In the genomic region with DNA sequence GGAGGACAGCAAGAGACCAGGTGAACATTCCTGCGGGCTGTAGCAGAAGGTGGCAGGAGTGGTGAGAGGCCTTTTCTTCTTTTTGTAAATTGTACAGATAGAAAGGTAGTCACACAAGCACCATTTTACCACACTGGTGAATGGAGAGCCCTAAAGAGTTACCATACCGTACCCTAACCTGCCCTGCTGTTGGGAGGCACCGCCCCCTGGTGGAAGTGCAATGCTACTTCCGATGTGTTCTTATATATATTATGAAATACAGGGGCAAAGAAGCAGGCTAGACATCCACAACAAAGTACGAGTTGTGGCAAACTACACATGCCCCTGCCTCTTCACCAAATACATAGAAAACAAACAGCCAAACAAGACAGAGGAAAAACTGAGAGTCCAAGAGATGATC, we compare ENCODE assay signal across 20 mouse cellular contexts. TPM values are rescaled to one million over a fixed set of nuclear protein-coding genes. Genes with fewer than 3 reads are reported as not detected.
DNase-seq lines count a peak whose midpoint lies in the region; ATAC-seq lines count a peak whose summit lies in the region.
"Had no signal": no experiment of that assay in that cellular context is flagged by ENCODE, and none has a peak within 500 bp of the region (broad histone marks: within the 10 kb centered on the region; RNA-seq: fewer than 3 reads in every experiment).

No protein-coding gene starts in this region.

- DNase-seq in adrenal gland, postnatal 14 days, result peak; percentile 7
- DNase-seq in adrenal gland, adult 8-10 months, result no peak
- DNase-seq in kidney, adult 9 months, result peak; percentile 15
- DNase-seq in 416B (ENCODE audit: low read depth) (peak; percentile 45), NIH3T3 (ENCODE audit: low read depth) (peak; percentile 43)
- no peak for DNase-seq in lung, adult 18-20 months
- DNase-seq: cerebellum, adult 11 months; thymus, postnatal 14 days had no signal

- H3K36me3 ChIP-seq in kidney, embryonic 16.5 days (ENCODE audit: insufficient read depth, low read length), result no peaks in the 10 kb centered on the region

- no peak overlapping the region for H3K9ac ChIP-seq in kidney, embryonic 16.5 days (replicated peaks; ENCODE audit: low read length)

- WGBS in kidney, embryonic 16.5 days, result 59% methylated on average over 5 of the region's 5 CpGs

- no peak overlapping the region for H3K4me3 ChIP-seq in kidney, embryonic 16.5 days (ENCODE audit: low read length)
- H3K4me3 ChIP-seq: megakaryocyte, embryonic 14.5 days had no signal

- H3K4me2 ChIP-seq in kidney, embryonic 16.5 days (replicated peaks; ENCODE audit: low read depth, low read length), result no peak overlapping the region

- ATAC-seq in kidney, embryonic 16.5 days (ENCODE audit: low FRiP score, low TSS enrichment), result no peak
- ATAC-seq in megakaryocyte-erythroid progenitor cell, adult 5-6 weeks (replicated peaks; ENCODE audit: low FRiP score, low TSS enrichment, poor library complexity, severe bottlenecking), result no peak
- ATAC-seq: hindbrain, postnatal 0 days had no signal

- no peak overlapping the region for H3K27ac ChIP-seq in kidney, embryonic 16.5 days (ENCODE audit: low read length)
- H3K27ac ChIP-seq: hindbrain, postnatal 0 days had no signal

- H3K9me3 ChIP-seq in kidney, embryonic 16.5 days (ENCODE audit: low read length), result peaks cover 27% of the 10 kb centered on the region

- no peaks in the 10 kb centered on the region for H3K4me1 ChIP-seq in kidney, embryonic 16.5 days (ENCODE audit: insufficient read depth, low read length)
- H3K4me1 ChIP-seq: megakaryocyte, embryonic 14.5 days had no signal

- H3K27me3 ChIP-seq in kidney, embryonic 16.5 days (ENCODE audit: insufficient read depth, low read length), result no peaks in the 10 kb centered on the region
- H3K27me3 ChIP-seq: megakaryocyte, embryonic 14.5 days had no signal

RNA-seq across cellular contexts. Expression of a gene that starts 19.9 kb away (rescaled TPM):
- not detected in 2 replicates for total RNA-seq in adrenal gland, postnatal 14 days (2021)
- not detected for total RNA-seq in adrenal gland, adult 8-10 months (2022)
- not detected in 2 replicates for polyA plus RNA-seq in kidney, embryonic 16.5 days (2015; fragmentation: Nextera tagmentation; extraction: Ambion mirVana)
- total RNA-seq in megakaryocyte-erythroid progenitor cell, adult 5-6 weeks (2014; fragmentation: Nextera tagmentation), result not detected in 2 replicates
- total RNA-seq in megakaryocyte-erythroid progenitor cell, adult 5-6 weeks (2017), result not detected in 2 replicates
- total RNA-seq: adrenal gland, adult 18-20 months; heart, adult 18-20 months; heart, postnatal 25 days; hindbrain, postnatal 0 days; layer of hippocampus, adult 18-20 months; left cerebral cortex, postnatal 25 days; neutrophil, adult 5-6 weeks had no signal
- polyA plus RNA-seq: embryonic facial prominence, embryonic 11.5 days; hindbrain, postnatal 0 days; liver, embryonic 16.5 days had no signal

Comparison
In these comparisons a context has a peak if more than half of its experiments do, and no peak if none do; other contexts are left out.
1. DNase-seq: peak in adrenal gland, postnatal 14 days (single experiment), kidney, adult 9 months (single experiment), 416B (single experiment) and NIH3T3 (single experiment); none in adrenal gland, adult 8-10 months (single experiment) and lung, adult 18-20 months (0 of 2).